Mouse (Mus musculus): ENCODE results near the gene Kcng4. TPM values are rescaled to one million over a fixed set of nuclear protein-coding genes. Genes with fewer than 3 reads are reported as not detected.

Kcng4 gene
- polyA plus RNA-seq, 1 experiment from 2014 or later, result 0.32 TPM

DNA sequence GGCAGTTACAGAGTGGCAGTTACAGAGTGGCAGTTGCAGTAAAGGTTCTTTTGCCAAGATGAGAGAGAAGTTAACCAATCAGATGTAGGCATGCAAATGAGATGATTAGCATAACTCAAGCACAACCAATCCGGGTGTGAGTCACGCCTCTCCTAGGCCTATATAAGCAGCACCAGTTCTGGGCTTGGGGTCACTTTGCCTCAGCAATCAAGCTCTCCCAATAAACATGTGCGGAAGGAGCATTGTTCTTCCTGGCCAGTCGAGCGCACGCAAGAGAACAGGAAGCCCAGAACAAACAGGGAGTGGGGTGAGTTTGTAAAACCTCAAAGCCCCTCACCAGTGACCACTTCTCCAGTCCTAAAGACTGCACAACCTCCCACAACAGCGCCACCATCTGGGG is 11.4 kb upstream of the Kcng4 start:
- ATAC-seq (ENCODE audit: insufficient read depth, low FRiP score, low TSS enrichment), result no peak
- no peaks in the 10 kb centered on the region for H3K27me3 ChIP-seq (ENCODE audit: control insufficient read depth, insufficient read depth, low read length)
- WGBS, result 86% methylated on average over 7 of the region's 7 CpGs
- no peak overlapping the region for H3K4me2 ChIP-seq (ENCODE audit: low read depth)
- DNase-seq (ENCODE audit: low spot score), result no peak
- H3K9ac ChIP-seq (ENCODE audit: low read length), result no peak overlapping the region
- H3K9me3 ChIP-seq (ENCODE audit: control insufficient read depth, low read length), result no peaks in the 10 kb centered on the region
- H3K4me1 ChIP-seq (ENCODE audit: control insufficient read depth, insufficient read depth, low read length), result no peaks in the 10 kb centered on the region
- no peak overlapping the region for H3K4me3 ChIP-seq (ENCODE audit: low read depth, low read length)
- H3K36me3 ChIP-seq (ENCODE audit: control insufficient read depth, insufficient read depth, low read length), result no peaks in the 10 kb centered on the region
- no peak overlapping the region for H3K27ac ChIP-seq (ENCODE audit: low read depth, low read length)

DNA sequence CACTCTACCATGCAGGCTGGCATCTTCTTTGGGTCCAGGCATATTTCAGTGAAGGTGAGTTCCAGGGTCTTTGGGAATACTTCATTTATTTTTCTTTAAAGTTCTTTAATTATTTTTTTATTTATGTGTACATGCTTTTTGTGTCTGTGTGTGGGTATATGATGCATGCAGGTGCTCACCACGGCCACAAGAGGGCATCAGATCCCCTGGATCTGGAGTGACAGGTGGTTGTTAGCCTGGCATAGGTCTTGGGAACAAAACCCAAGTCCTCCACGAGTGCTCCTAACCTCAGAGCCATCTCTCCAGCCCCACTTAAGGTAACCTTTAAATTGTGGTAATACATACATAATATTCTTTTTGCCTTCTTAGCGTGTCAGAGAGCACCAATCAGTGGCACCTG is 10.7 kb upstream of the Kcng4 start:
- no peaks in the 10 kb centered on the region for H3K4me1 ChIP-seq (ENCODE audit: control insufficient read depth, insufficient read depth, low read length)
- H3K4me2 ChIP-seq (ENCODE audit: low read depth), result no peak overlapping the region
- H3K27ac ChIP-seq (ENCODE audit: low read depth, low read length), result no peak overlapping the region
- ATAC-seq (ENCODE audit: insufficient read depth, low FRiP score, low TSS enrichment) (no peak), DNase-seq (ENCODE audit: low spot score) (no peak)
- H3K27me3 ChIP-seq (ENCODE audit: control insufficient read depth, insufficient read depth, low read length), result no peaks in the 10 kb centered on the region
- H3K4me3 ChIP-seq (ENCODE audit: low read depth, low read length), result no peak overlapping the region
- 72% methylated on average over 3 of the region's 3 CpGs for WGBS
- no peaks in the 10 kb centered on the region for H3K36me3 ChIP-seq (ENCODE audit: control insufficient read depth, insufficient read depth, low read length)
- H3K9me3 ChIP-seq (ENCODE audit: control insufficient read depth, low read length), result no peaks in the 10 kb centered on the region
- H3K9ac ChIP-seq (ENCODE audit: low read length), result no peak overlapping the region

DNA sequence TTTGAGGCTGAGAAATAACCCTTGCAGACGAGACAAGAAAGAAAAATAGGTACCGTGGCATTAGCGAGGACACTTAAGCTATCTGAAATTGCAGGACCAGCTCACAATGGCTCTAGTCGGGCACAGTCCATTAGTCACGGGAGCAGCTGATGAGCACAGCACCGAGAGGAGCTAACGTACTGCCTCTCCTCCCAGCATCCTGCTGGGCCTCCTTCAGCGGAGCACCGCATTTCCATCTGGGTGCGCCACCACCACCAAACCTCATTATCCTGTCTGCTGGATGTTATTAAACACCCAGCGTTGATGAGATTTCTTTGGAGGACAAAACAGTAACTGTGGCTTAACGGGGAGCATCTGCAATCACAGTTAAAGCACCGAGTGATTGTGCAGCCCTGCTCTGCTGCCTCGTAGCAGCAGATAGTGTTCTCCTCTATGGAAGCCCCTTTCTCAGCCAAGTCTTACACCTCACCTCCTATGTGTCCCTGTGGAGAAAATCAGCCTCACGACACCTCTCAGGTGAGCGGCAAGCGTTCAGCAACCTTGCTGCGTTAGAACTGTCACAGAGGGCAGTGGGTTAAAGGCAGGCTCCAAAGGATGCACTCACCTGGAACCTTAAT is 9.6 kb upstream of the Kcng4 start:
- DNase-seq (ENCODE audit: low spot score) (peak; percentile 53), ATAC-seq (ENCODE audit: insufficient read depth, low FRiP score, low TSS enrichment) (peak; percentile 45)

DNA sequence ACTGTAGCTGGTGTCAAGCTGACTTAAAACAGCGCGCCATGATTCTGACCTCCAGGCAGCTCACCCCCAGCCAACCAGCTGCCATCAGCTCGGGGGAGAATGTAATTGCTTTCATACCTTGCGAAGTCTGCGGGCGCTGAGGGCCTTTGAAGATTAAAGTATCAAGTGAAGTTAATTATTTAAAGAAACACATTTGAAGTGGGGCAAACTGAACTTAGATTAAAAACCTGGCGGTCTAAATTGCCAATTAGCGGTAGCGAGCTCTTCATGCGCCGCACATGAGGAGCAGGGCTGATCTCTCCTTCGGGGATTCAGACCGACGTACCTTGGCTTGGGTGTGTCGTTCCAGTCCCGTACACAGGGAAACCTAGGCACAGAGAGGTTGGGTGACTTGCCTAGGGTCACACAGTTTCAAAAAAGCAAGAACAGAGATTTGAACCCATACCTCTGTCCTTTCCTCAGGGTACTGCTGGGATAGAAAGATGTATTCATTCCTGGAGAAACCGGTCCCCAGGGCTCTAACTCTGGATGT is 9.0 kb upstream of the Kcng4 start:
- DNase-seq (ENCODE audit: low spot score) (no peak), ATAC-seq (ENCODE audit: insufficient read depth, low FRiP score, low TSS enrichment) (no peak)
- Histone ChIP-seq H3K4me2 (ENCODE audit: low read depth) (no peak overlapping the region), H3K4me3 (ENCODE audit: low read depth, low read length) (no peak overlapping the region), H3K9me3 (ENCODE audit: control insufficient read depth, low read length) (no peaks in the 10 kb centered on the region), H3K27me3 (ENCODE audit: control insufficient read depth, insufficient read depth, low read length) (no peaks in the 10 kb centered on the region), H3K4me1 (ENCODE audit: control insufficient read depth, insufficient read depth, low read length) (no peaks in the 10 kb centered on the region), H3K36me3 (ENCODE audit: control insufficient read depth, insufficient read depth, low read length) (no peaks in the 10 kb centered on the region), H3K9ac (ENCODE audit: low read length) (no peak overlapping the region), H3K27ac (ENCODE audit: low read depth, low read length) (no peak overlapping the region)
- 87% methylated on average over 17 of the region's 17 CpGs for WGBS

More for the DNA sequence above, 9.6 kb upstream of the Kcng4 start:
- Histone ChIP-seq H3K4me1 (ENCODE audit: control insufficient read depth, insufficient read depth, low read length) (no peaks in the 10 kb centered on the region), H3K27ac (ENCODE audit: low read depth, low read length) (peak overlapping the region; percentile 36; the same call in 1 of the 2 replicates), H3K36me3 (ENCODE audit: control insufficient read depth, insufficient read depth, low read length) (no peaks in the 10 kb centered on the region), H3K4me3 (ENCODE audit: low read depth, low read length) (no peak overlapping the region), H3K9me3 (ENCODE audit: control insufficient read depth, low read length) (no peaks in the 10 kb centered on the region), H3K27me3 (ENCODE audit: control insufficient read depth, insufficient read depth, low read length) (no peaks in the 10 kb centered on the region), H3K4me2 (ENCODE audit: low read depth) (no peak overlapping the region), H3K9ac (ENCODE audit: low read length) (no peak overlapping the region)
- WGBS, result 56% methylated on average over 18 of the region's 18 CpGs

DNA sequence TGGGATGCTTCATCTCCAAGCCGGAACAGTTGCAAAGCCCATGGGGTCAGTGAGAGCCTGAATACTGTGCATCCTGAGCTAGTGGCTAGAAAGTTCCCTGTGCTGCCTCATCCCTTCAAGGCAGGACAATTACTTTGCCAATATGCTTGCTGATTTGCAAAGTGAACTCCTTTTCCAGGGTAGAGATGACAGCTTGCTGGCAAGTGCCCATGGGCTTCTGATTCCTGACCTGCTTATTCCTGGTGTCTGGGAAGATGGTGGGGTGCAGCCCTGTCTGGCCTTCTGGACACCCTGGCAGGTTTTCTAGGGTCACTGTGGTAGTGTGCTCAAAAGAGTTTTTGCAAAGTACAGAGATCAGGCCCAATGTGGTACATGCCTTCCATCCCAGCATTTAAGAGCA is 7.5 kb upstream of the Kcng4 start:
- no peaks in the 10 kb centered on the region for H3K9me3 ChIP-seq (ENCODE audit: control insufficient read depth, low read length)
- H3K9ac ChIP-seq (ENCODE audit: low read length), result no peak overlapping the region
- H3K4me2 ChIP-seq (ENCODE audit: low read depth), result no peak overlapping the region
- H3K27me3 ChIP-seq (ENCODE audit: control insufficient read depth, insufficient read depth, low read length), result no peaks in the 10 kb centered on the region
- no peak for DNase-seq (ENCODE audit: low spot score)
- no peaks in the 10 kb centered on the region for H3K36me3 ChIP-seq (ENCODE audit: control insufficient read depth, insufficient read depth, low read length)
- no peaks in the 10 kb centered on the region for H3K4me1 ChIP-seq (ENCODE audit: control insufficient read depth, insufficient read depth, low read length)
- H3K4me3 ChIP-seq (ENCODE audit: low read depth, low read length), result no peak overlapping the region
- no peak for ATAC-seq (ENCODE audit: insufficient read depth, low FRiP score, low TSS enrichment)
- WGBS, result 97% methylated on average over 1 of the region's 1 CpGs
- no peak overlapping the region for H3K27ac ChIP-seq (ENCODE audit: low read depth, low read length)

DNA sequence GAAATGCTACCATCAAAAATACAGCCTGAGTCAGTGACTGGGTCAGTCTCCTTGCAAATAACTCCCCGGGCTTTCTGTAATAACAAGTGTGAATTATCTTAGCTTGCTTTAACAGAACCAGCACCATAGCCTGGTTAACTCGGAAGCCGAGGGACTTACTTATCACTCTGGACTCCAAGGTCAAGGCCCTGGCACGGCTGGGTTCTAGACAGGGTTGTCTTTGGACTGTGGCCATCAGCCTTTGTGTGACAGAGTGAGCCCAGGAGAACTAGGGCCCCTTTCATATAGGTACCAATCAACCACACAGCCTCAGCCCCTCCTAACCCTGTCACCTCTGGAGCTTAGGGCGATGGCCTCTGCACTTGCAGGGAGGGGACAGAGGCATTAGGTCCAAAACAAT is 5.6 kb upstream of the Kcng4 start:
- H3K4me2 ChIP-seq (ENCODE audit: low read depth), result no peak overlapping the region
- 85% methylated on average over 5 of the region's 5 CpGs for WGBS
- H3K9me3 ChIP-seq (ENCODE audit: control insufficient read depth, low read length), result no peaks in the 10 kb centered on the region
- H3K27ac ChIP-seq (ENCODE audit: low read depth, low read length), result no peak overlapping the region
- H3K4me1 ChIP-seq (ENCODE audit: control insufficient read depth, insufficient read depth, low read length), result no peaks in the 10 kb centered on the region
- DNase-seq (ENCODE audit: low spot score) (no peak), ATAC-seq (ENCODE audit: insufficient read depth, low FRiP score, low TSS enrichment) (no peak)
- H3K36me3 ChIP-seq (ENCODE audit: control insufficient read depth, insufficient read depth, low read length), result no peaks in the 10 kb centered on the region
- H3K9ac ChIP-seq (ENCODE audit: low read length), result no peak overlapping the region
- no peak overlapping the region for H3K4me3 ChIP-seq (ENCODE audit: low read depth, low read length)
- H3K27me3 ChIP-seq (ENCODE audit: control insufficient read depth, insufficient read depth, low read length), result no peaks in the 10 kb centered on the region

DNA sequence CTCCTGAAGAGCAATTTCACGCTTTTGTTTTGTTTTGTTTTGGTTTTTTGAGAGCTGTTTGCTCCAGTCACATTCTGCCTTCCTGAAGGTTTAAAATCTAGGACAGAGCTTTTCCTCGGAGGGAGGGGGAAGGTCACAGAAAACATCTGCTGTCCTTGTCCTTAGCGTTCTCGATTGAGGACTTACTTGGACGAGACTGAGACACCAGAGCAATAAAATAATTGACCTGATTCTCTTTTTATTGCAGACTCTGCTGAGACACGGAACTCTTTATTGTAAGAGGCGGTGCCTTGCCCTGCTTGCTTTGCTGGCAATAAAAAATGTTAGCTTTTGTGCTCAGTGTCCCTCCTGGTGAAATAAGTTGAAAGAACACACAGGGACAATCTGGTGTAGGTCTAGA is 4.3 kb upstream of the Kcng4 start:
- H3K4me1 ChIP-seq (ENCODE audit: control insufficient read depth, insufficient read depth, low read length), result no peaks in the 10 kb centered on the region
- no peak overlapping the region for H3K4me3 ChIP-seq (ENCODE audit: low read depth, low read length)
- H3K9ac ChIP-seq (ENCODE audit: low read length), result no peak overlapping the region
- DNase-seq (ENCODE audit: low spot score), result no peak
- WGBS, result 35% methylated on average over 7 of the region's 7 CpGs
- H3K36me3 ChIP-seq (ENCODE audit: control insufficient read depth, insufficient read depth, low read length), result no peaks in the 10 kb centered on the region
- no peak overlapping the region for H3K4me2 ChIP-seq (ENCODE audit: low read depth)
- H3K27me3 ChIP-seq (ENCODE audit: control insufficient read depth, insufficient read depth, low read length), result no peaks in the 10 kb centered on the region
- ATAC-seq (ENCODE audit: insufficient read depth, low FRiP score, low TSS enrichment), result no peak
- H3K9me3 ChIP-seq (ENCODE audit: control insufficient read depth, low read length), result no peaks in the 10 kb centered on the region
- H3K27ac ChIP-seq (ENCODE audit: low read depth, low read length), result no peak overlapping the region

DNA sequence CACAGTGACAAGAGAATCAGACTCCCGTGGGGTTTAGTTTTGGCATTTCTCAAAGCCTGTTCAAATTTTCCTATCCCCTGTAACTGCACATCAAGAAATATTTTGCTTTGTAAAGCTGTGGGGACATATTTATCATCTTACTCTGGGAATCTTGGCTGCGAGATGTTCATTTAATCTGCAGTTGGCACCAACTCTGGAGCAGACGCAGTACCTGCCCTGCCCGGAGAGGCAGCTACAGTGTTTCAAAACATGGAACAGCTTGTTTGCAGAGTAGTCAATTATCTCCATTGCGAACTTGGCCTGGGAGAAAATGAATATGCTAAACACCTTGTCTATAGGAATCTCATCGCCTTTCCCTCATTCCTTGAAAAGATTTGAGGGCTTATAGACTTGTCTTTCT is 2.8 kb upstream of the Kcng4 start:
- no peak for DNase-seq (ENCODE audit: low spot score)
- Histone ChIP-seq H3K27ac (ENCODE audit: low read depth, low read length) (no peak overlapping the region), H3K4me2 (ENCODE audit: low read depth) (no peak overlapping the region), H3K4me3 (ENCODE audit: low read depth, low read length) (no peak overlapping the region), H3K27me3 (ENCODE audit: control insufficient read depth, insufficient read depth, low read length) (no peaks in the 10 kb centered on the region), H3K9me3 (ENCODE audit: control insufficient read depth, low read length) (no peaks in the 10 kb centered on the region), H3K36me3 (ENCODE audit: control insufficient read depth, insufficient read depth, low read length) (no peaks in the 10 kb centered on the region), H3K4me1 (ENCODE audit: control insufficient read depth, insufficient read depth, low read length) (no peaks in the 10 kb centered on the region), H3K9ac (ENCODE audit: low read length) (no peak overlapping the region)
- 90% methylated on average over 6 of the region's 6 CpGs for WGBS
- ATAC-seq (ENCODE audit: insufficient read depth, low FRiP score, low TSS enrichment), result no peak

DNA sequence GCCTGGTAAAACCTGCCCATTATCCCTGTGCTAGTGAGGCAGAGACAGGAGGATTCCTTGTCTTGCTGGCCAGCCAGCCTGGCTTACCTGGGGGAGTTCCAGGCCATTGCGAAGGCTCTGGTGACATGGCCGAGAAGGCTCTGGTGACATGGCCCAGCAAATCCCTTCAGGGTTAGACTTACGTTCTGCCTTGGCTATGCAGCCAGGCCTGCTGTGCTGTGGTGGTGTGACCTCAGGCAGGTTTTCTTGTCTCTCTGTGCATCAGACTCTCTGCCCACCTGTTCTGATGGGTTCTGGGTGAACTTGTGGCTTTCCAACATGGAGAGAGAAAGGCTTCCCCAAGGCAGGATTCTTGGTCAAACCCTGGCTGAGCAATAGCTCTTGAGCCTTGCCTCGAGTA is 1.9 kb upstream of the Kcng4 start:
- no peaks in the 10 kb centered on the region for H3K36me3 ChIP-seq (ENCODE audit: control insufficient read depth, insufficient read depth, low read length)
- H3K27ac ChIP-seq (ENCODE audit: low read depth, low read length), result no peak overlapping the region
- H3K4me2 ChIP-seq (ENCODE audit: low read depth), result no peak overlapping the region
- no peak for DNase-seq (ENCODE audit: low spot score)
- whole genome bisulfite sequencing, result 90% methylated on average over 4 of the region's 4 CpGs
- 0 out of 2 replicates have a peak, but pooled peaks cover 2% of the 10 kb centered on the region for H3K27me3 ChIP-seq (ENCODE audit: control insufficient read depth, insufficient read depth, low read length)
- no peak for ATAC-seq (ENCODE audit: insufficient read depth, low FRiP score, low TSS enrichment)
- no peak overlapping the region for H3K9ac ChIP-seq (ENCODE audit: low read length)
- H3K9me3 ChIP-seq (ENCODE audit: control insufficient read depth, low read length), result no peaks in the 10 kb centered on the region
- H3K4me3 ChIP-seq (ENCODE audit: low read depth, low read length), result no peak overlapping the region
- H3K4me1 ChIP-seq (ENCODE audit: control insufficient read depth, insufficient read depth, low read length), result no peaks in the 10 kb centered on the region

Measured in neural tube, embryonic 11.5 days (tissue).